Mouse (Mus musculus) layer of hippocampus, adult 11-12 months (tissue): ENCODE measurements at regions not wholly inside any gene's neighbourhood (a gene's known extent, or its start where the extent isn't known, plus 50 kb on each side); places are given as distances from the start of the nearest gene placed in this dataset.

ENCODE experiments used
- DNase-seq: peaks from one replicate; pipeline ENCODE4 v3.0.0; 2022; ENCODE audit warnings: low spot score

DNA sequence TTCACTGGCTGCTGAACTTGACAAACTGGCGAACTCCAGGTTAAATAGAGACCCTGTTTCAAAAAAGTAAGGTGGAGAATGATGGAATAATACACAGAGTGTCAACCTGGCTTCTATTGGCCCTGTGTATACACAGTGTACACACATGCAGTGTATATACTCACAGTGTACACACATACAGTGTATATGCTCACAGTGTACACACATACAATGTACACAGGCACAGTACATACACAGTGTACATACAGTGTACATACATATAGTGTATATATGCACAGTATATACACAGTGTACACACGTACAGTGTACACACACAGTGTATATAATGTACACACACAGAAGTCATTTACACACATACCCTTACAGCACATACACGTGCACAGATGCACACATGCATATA, 52.4 kb upstream of the Aldh1b1 start:
- no peak for DNase-seq

DNA sequence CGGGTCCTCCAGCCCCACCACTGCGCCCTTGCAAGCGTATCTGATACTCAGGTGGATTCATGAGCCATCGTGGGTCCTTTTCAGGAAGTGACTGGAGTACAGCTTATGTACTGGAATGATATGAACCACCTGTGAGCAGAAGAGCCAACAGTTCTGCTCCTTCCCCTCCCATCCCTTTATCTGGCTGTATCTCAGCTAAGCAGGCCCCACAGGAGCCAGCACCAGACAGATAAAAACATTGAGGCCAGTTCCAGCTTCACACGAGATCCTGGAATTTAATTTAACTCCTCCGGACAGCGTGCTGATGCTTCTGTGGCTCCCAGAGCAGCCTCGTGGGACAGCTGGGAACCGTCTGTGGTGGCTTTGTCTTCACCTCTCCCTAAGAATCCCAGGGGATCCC, 53.1 kb upstream of the Aldh1b1 start:
- no peak for DNase-seq

DNA sequence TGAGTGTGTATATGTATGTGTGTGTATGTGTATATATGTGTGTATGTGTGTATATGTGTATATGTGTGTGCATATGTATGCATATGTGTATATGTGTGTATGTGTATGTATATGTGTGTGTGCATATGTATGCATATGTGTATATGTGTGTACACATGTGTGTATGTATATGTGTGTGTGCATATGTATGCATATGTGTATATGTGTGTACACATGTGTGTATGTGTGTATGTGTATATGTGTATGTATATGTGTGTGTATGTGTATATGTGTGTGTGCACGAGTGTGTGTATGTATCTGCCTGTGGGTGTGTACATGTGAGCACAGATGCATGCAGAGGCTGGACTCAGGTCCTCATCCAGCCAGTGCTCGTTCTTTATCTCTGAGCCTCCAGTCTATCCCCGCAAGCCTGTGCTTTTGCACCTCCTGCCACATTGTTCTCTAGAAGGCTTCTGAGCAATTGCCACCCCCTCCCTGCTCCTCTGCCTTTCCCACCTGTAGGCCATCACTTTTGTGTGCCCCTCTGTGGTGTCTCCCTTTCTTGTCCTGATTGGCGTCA, 53.9 kb upstream of the Aldh1b1 start:
- no peak for DNase-seq

DNA sequence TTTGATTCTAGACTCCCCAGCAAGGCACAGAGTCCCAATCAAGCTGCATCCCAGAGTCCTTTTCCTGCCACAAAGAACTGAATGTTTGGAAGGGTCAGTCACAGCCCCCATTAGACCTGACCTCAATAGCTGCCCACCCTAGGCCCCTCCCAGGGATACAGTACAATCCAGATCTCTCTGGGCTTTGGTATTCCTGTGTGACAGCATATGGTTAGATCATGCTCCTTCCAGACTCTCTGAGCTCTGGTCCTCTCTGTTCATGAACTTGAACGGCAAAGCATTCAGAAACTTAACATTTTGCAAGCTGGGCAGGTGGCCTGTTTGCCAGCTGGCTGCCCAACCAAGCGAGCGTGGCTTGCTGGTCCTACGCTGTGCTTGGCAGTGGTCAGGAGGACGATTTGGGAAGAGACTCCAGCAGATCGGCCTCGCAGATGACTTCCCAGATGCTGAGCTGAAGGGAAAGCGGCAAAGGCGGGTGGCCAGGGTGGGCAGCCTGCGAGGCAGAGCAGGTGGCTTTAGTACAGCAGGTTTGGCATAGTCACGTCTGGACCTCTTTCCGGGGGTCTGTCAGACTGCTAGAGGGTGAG, 58.0 kb upstream of the Aldh1b1 start:
- no peak for DNase-seq

DNA sequence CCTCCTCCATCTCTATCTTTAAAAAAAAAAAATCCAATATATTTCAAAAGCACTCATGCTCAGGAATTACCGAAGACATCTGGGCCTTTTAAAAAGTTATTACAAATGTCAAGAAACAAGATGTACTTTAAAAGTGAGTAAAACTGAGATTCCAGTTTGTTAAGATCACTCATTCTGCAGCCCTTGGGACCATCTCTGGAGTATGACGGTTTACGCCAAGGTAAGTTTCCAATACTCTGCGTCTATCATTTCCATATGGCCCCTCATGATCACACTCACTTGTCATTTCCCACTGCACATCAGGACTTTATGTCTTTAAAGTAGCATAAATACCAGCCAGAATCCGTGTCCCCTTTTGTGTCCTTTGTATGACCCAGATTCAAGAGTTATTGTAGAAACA, 58.5 kb upstream of the Aldh1b1 start:
- DNase-seq = no peak

DNA sequence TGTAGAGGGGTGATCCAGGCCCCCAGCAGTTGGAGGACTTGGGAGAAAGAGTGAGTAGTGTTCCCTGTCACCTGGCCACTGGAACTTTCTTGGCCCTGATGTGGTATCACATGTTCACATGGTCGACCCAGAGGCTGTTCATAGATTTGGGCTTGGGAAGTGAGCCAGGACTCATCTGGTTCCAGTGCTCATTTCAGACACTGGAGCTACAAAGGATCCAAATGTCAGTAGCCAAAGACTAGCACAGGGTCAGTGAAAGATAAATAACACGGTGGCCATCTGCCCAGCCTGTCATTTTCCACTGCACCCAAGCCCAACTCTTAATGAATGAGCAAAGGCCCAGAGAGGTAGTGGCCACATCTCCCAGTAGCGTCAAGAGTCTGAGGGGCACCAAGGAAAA, 59.1 kb upstream of the Aldh1b1 start:
- DNase-seq = no peak

DNA sequence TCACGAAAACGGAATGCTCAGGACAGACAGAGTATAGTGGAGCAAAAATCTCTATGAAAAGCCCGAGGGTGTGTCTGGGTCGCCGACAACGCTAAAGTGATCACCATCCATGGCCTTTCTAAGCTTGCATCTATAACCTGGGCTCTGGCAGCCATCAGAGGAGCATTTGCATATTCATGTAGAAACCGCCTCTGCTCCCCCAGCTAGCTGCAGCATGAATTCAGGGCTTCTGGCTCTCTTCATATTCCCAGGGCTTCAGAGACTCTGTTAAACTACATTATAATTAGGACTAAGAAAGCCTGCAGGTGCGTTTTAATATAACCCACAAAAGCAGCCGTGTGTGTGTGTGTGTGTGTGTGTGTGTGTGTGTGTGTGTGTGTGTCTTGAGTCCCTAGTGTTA, 59.7 kb upstream of the Aldh1b1 start:
- no peak for DNase-seq

DNA sequence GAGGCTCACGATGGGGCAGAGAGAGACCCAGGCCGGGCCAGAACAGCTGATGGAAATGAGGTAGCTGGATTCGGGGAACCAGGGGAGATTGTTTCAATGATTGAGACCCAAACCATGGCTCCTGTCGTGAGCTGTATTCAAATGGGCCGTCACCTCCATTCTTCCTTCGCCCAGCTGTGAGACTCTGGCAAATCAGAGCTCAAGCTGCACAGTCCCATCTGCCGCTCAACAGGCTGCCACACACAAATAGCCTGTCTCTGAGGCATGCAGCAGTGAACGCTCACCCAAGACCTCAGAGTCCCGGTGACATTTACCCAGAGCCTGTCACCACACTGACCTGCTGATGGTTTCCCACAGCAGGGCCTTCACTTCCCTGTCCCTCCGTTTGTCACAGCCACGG, 60.1 kb upstream of the Aldh1b1 start:
- no peak for DNase-seq

DNA sequence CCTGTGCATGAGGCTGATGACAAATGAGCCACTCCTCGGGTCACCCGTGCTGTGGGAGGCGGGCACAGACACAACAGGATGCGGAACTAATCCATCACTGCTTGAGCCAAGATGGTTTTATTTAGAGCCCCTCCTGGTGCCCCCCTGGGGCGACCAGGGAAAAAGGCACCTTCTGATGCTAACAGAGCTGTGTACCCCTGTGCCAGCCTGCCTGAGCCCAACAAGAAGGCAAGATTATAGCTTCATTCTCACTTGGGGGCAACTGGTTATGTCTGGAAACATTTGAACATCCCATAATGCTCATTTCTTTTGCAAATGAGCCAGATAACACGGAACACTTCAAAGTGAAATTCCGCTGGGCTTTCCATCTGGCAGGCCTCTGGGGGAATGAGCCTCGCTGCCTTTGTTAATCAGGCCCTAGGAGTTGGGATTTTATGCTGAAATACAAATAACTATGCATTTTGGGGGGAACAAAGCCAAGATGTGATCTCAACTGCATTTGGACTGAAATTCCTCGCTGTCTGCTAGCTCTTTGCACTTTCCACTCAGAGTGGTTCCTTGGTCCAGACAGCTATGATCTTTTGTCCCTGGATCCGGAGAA, 62.5 kb upstream of the Aldh1b1 start:
- DNase-seq = no peak

DNA sequence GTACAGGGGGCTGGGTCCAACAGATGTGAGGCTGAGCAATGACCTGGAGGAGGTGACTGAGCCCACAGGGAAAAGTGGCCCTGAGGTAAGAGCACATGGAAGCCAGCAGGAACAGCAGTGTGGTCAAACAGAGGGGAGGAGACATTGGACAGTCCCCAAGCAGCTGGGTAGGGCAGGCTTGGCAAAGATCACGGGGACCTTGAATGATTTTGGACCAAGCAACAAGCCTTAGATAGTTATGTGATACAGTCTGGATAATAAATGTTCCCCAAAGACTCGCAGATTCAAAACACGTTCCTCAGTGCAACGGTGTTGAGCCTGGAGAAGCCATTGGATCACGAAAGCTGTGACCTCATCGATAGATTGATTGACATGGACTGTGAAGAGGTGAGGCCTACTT, 64.8 kb upstream of the Aldh1b1 start:
- no peak for DNase-seq

DNA sequence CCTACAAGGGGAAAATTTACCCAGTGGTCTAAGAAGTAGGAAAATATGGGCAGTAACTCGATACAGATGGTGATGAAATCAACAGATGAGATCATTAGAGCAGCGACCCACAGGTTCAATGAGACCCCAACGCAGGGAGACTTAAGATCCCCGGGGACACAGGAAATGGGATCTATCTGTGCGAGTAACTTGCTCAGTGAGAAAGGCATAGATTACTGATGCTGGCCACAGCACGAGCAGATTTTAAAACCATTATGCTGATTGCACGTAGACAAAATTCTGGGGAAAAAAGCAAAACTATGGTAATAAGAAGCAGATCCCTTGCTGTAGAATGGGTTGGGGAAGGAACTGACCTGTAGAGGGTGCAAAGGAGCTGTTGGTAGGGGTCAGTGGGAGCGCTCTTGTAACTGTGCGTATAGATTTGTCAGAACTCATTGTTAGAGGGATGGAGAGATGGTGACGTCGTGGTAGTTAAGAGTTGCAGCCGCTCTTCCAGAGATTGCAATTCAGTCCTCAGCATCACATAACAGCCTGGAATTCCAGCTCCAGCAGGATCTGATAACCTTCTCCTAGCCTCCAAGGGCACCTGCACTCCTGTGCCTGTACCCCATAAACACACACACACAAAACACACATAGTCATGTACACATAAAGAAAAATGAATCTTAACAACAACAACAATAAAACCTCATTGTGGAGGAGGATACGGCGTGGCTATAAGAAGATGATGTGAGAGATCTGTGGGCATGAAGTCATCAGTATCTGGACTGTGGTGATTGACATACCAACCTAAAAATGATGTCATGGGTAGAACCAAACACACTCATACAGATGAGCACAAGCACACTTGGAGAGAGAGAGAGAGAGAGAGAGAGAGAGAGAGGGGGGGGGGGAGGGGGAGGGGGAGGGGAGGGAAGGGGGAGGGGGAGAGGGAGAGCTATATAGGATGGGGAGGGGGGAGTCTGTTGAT, 67.7 kb upstream of the Aldh1b1 start:
- DNase-seq = no peak

DNA sequence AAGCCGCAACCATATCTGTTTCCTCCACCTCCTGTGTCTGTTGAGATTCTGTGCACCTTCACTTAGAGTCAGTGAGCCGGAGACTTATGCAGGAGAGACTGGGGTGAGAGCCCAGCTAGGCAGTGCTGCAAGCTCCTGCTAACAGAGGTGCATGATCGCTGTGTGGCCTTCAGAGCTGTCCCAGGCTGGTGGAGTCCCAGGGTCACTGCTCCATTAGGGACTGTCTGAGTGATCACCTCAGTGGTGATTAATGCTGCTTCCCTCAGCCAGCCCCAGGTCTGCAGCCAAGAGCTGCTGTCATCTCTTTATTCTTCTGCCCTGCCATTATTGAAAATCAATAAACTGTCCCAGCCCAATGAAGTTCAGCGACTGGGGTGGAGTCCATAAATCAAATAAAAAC, 69.0 kb upstream of the Aldh1b1 start:
- no peak for DNase-seq

DNA sequence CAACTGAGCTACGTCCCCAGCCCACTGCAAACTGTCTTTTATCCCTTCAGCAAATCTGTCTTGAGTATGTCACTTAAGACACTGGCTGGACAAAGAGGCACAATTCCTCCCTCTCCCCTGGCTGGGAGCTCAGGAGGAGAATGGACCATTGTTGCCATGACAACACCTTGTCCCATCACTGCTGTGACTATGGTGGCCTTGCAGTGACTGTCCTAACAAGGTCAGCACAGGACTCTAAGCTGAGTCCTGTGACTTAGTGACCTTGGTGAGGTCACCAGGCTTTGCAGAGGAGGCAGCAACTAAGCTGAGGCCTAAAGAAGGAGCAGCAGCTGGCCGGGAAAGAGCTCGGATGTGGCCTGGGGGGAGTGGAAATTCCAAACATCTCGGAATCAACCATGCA, 70.0 kb upstream of the Aldh1b1 start:
- no peak for DNase-seq

DNA sequence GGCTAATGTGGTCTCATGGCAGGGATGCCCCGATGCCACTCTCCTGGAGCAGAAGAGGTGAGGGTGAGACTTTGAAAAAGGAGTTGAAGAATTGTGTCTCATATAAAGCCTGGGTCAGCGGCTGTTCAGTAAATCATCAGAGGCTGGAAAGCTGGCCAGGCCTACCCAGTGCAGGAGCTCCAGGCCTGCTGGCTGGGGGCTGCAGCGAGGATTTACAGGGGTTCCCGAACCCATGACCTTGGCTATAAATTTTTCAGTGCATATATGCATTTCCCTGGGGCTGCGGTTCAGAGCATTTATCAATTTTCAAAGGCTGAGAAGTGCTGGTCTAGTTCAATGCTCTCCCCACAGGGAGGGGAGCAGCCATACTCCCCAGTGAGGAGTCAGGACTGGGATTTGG, 70.9 kb upstream of the Aldh1b1 start:
- no peak for DNase-seq

DNA sequence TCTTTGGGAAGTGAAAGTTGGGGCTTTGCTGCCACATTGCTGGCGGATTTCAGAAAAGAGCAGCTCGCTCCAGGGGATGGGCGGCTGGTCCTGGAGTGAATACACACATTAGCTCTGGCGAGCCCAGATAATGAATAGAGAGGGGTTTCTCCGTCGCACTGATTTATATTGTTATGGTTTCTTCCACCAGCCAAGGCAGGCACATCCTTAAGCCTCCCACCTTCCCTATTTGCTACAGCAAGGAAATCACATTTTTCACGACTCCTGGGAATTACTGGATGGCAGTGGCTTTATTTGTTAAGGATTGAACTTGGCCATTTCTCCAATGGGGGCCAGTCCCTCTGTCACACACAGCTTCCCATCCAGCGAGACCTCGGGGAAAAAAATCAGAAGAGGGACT, 71.3 kb upstream of the Aldh1b1 start:
- no peak for DNase-seq

DNA sequence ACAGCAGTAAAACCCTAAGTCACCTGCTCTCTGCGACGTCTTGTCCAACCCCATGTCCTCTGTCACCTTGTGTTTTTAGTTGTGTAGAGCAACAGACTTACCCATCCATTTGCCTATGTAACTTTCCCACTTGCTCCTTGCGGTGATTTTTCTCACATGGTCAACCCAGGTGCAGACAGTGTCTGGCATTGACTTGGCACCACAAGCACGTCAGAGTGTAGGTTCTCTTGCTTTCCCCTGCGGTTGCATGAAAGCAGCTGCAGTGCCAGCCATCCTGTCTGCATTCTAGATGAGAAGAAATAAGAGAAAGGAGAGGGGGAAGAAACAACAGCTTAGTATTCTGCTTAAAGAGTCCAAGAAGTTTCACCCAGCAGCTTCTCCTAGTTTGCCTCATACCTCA, 72.0 kb upstream of the Aldh1b1 start:
- DNase-seq = no peak

DNA sequence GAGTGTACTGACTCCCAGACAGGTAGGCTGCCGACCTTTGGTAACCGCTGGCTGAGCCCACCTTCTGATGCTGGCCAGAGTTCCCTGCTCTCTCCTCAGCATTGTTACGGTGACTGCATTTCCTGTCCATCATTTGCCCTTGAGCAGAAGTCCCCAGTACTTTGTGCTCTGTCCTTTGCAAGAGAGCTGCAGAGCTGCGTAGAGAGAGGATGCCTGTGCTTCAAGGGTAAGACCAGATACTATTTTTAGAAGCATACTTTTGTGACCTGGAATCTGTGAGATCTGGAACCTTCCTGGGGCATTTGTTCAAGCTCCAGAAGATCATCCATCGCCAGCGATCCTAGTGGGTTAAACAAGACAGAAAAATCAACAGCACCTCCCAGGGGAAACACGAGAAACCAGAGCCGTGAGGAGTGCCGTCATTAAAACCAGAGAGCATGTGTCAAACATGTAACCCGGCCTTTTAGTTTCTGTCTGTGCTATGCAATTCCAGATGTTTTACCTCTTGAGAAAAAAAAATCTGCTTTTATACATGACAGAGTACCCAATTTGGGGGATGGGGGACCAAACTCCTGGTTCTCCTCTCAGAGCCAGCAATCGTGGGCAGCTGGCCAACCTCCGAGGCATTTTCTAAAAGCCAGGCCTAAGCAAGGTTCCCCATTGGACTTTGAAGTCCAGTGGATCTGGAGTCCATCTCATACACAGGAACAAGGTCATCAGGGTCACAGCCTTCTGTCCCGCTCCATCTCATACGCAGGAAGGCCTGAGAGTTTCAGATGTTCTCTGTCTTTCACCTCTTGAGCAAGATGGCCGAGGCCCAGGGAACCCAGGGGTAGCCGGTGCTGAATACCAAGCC, 73.5 kb upstream of the Aldh1b1 start:
- no peak for DNase-seq

DNA sequence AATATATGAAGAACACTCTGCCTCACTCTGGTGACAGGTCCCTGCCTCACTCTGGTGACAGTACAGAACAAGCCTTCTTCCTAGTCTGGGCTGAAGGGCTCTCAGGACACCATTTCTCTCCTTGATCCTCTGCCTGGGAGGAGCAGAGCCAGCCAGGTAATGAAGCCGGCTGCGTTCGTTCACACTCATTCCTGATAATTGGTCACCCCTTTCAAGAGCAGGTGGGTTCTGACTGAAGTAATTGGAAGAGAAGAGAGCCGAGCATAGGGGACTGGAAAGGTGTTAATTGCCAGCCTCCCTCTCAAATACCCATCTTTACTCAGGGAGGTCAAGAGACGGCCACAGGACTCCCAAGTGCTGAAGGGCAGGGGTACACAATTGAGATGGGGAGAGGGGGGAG, 78.5 kb upstream of the Aldh1b1 start:
- no peak for DNase-seq

DNA sequence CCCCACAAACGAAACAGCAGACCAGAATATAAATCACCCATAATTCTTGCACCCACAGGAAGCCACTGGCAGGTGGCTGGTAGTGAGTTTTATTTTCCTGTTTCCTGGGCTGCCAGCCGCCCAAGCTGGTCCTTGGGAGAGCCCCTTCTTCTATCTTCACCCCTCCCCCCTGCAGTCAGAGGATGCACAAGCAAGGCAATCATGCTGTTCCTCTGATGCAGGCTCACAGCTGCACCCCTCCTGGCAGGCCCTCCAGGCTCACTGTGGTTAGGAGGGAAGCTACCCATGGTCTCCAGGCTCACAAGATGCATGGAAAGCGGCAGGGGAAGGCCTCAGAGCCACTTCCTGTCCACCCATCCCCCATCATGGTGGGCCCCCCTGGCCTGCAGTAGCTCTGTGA, 79.3 kb upstream of the Aldh1b1 start:
- DNase-seq = no peak

DNA sequence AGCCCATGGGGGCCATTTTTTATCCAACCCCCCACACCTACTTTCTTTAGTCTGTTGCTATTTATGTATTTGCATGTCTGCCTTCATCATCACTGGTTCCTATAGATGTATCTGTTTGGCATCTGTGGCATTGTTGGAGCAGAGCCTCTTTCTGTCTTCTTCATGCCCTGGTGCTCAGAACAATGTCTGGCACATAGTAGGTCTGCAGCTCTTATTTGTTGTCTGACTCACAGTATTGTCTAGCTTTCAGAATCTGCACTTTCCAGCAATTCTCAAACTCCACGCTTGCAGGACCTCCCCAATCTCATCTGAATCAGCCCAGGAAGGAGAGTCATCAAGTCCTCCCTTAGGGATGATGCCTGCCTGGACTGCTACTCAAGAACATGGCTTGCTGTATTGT, 82.9 kb upstream of the Aldh1b1 start:
- no peak for DNase-seq

DNA sequence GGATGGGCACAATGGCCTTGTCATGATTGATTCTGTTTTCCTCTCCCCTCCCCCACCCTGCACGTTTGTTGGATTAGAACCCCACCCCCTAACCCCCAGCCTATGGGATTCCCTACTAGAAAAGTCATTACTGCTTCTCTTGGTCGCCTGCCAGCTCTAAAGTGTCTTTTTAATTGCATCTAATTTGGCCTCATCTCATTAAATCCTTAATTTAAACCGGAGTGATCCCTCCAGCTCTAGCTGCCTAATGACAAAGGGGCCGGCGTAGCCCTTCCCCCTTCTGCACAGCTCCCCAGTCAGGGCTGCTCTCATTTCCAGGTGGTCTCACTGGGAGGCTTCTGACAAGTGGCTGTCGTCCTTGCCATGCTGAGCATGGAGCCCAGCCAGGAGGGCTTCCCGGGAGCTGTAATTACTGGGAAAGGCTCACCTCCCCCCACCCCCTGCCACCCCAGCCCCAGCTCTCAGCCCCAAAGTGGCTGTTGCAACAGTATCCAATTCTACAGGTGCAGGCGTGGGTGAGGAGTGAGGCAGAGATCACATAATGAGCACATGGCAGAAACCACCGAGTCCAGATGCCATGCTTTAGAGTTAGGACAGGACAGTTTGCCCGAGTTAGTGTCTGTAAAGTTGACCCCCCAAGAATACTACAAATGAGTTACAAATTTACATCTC, 84.8 kb upstream of the Aldh1b1 start:
- DNase-seq = no peak
